Mouse (Mus musculus): Measurements from ENCODE around the gene Hsd3b7.
"Not testable (repeated sequence)": the region's sequence is repeated elsewhere in the genome, so short reads cannot be mapped to it uniquely, and the experiment has no call there.

Hsd3b7 gene

GRCm38 (mm10) chr7:127800435-127801009, at the start of gene Hsd3b7:
Gene Hsd3b7, plus strand, starts transcription at chr7:127800604.
- peak; percentile 94 to 97 for DNase-seq

- DNase-seq = no peak
Measured at GRCm38 (mm10) chr7:127751619-127752018, 48.8 kb upstream of the Hsd3b7 start.

- DNase-seq = no peak
Measured at GRCm38 (mm10) chr7:127752069-127752468, 48.3 kb upstream of the Hsd3b7 start.

- no peak for DNase-seq
Measured at GRCm38 (mm10) chr7:127753158-127753557, 47.2 kb upstream of the Hsd3b7 start.

- no peak for DNase-seq
Measured at GRCm38 (mm10) chr7:127753741-127754140, 46.7 kb upstream of the Hsd3b7 start.

GRCm38 (mm10) chr7:127759716-127760115, 40.7 kb upstream of the Hsd3b7 start:
- DNase-seq = no peak

GRCm38 (mm10) chr7:127760478-127760877, 39.9 kb upstream of the Hsd3b7 start:
- no peak for DNase-seq

GRCm38 (mm10) chr7:127761026-127761425, 39.4 kb upstream of the Hsd3b7 start:
- DNase-seq = peak; percentile 84 to 85

- DNase-seq = no peak
Measured at GRCm38 (mm10) chr7:127763642-127764041, 36.8 kb upstream of the Hsd3b7 start.

GRCm38 (mm10) chr7:127765756-127766155, 34.6 kb upstream of the Hsd3b7 start:
- DNase-seq = no peak

- no peak for DNase-seq
Measured at GRCm38 (mm10) chr7:127766851-127767609, 33.4 kb upstream of the Hsd3b7 start.

- peak in 1 of 2 experiments; percentile 54 for DNase-seq
Measured at GRCm38 (mm10) chr7:127767671-127768345, 32.6 kb upstream of the Hsd3b7 start.

GRCm38 (mm10) chr7:127768346-127768996, 31.9 kb upstream of the Hsd3b7 start:
- peak in 1 of 2 experiments; percentile 60 for DNase-seq

GRCm38 (mm10) chr7:127768997-127769593, 31.3 kb upstream of the Hsd3b7 start:
- peak; percentile 96 to 98 for DNase-seq

- peak; percentile 80 to 83 for DNase-seq
Measured at GRCm38 (mm10) chr7:127769651-127770038, 30.8 kb upstream of the Hsd3b7 start, which contains the start of gene Orai3. Gene Orai3, plus strand, starts transcription at chr7:127769815.

- DNase-seq = no peak
Measured at GRCm38 (mm10) chr7:127770039-127770905, 30.1 kb upstream of the Hsd3b7 start.

- no peak for DNase-seq
Measured at GRCm38 (mm10) chr7:127771262-127771661, 29.1 kb upstream of the Hsd3b7 start.

GRCm38 (mm10) chr7:127772080-127772479, 28.3 kb upstream of the Hsd3b7 start:
- no peak for DNase-seq

GRCm38 (mm10) chr7:127772557-127772956, 27.8 kb upstream of the Hsd3b7 start:
- DNase-seq = no peak

GRCm38 (mm10) chr7:127773664-127774384, 26.6 kb upstream of the Hsd3b7 start:
- peak; percentile 83 to 87 for DNase-seq

GRCm38 (mm10) chr7:127775837-127776236, 24.6 kb upstream of the Hsd3b7 start:
- not testable (repeated sequence) for DNase-seq
